Mouse (Mus musculus) CD8-positive naive resting alpha-beta T cell, adult 2 months (primary cell): ENCODE data around the gene Cnnm4.

ENCODE experiments used
- DNase-seq, 2 experiments: peaks; one replicate each; pipeline ENCODE4 v3.0.0; 2022; ENCODE audit warnings: low read depth in 2 of 2, low spot score in 2 of 2

Cnnm4 gene

GRCm38 (mm10) chr1:36540132-36540531 lies 68.7 kb downstream of the Cnnm4 start:
- no peak for DNase-seq

DNA sequence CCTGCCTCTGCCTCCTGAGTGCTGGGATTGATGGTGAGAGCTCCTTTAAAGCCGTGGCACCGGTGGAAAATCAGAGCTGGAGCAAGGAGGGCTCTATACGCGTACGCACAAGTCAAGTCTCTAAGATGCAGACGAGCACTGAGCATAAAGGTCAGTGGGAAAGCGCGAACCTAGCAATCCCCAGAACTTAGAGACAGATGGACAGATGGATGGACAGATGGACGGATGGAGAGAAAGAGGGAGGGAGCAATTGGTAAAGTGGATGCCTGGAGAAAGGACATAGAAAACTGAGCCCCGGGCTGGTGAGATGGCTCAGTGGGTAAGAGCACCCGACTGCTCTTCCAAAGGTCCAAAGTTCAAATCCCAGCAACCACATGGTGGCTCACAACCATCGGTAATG lies 69.4 kb downstream of the Cnnm4 start:
- DNase-seq, result no peak

GRCm38 (mm10) chr1:36541844-36542243 lies 70.4 kb downstream of the Cnnm4 start:
- no peak for DNase-seq

DNA sequence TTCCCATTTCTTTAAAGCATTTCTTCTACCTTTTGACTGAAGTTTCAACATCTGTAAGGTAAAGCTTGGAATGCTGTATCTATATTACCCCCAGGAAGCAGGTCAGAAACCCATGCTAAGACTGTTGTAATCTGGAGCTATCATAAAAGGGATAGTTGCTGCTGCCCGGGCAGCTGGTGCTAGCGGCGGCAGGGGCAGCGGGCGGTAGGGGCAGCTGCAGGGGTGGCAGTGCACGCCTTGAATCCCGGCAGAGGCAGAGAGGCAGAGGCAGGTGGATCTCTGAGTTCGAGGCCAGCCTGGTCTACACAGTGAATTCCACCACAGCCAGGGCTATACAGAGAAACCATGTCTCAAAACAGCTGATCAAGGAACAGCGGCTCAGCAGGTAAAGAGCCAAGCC lies 71.5 kb downstream of the Cnnm4 start:
- DNase-seq, result no peak

- DNase-seq, result no peak
Observed at GRCm38 (mm10) chr1:36545382-36545781, 74.0 kb downstream of the Cnnm4 start.

DNA sequence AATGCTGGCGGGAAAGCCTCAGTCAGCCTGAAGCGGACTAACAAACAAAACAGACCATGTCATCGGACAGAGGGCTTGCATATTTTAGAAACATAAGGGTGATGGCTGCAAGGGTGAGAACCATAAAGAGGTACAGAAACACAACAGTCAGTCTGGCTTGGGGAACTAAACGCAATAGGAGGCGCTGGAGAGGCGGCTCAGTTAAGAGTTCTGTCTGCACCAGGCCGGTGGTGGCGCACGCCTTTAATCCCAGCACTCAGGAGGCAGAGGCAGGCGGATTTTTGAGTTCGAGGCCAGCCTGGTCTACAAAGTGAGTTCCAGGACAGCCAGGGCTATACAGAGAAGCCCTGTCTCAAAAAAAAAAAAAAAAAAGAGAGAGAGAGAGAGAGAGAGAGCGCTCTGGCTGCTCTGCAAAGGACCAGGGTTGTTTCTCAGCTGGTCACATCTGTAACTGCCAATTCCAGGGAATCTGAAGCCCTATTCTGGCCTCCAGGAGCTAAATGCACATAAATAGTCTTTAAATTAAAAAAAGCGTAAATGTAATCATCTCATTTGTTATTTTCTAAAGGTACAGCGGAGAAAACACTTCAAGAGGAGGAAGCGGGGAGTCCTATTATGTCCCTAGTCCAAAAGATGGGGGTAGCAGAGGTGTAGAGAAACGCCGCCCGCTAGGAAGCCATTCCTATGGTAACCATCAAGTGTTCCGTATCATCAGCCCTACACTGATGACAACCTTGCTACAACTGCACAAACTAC lies 74.6 kb downstream of the Cnnm4 start:
- peak in 1 of 2 experiments; percentile 28 for DNase-seq

DNA sequence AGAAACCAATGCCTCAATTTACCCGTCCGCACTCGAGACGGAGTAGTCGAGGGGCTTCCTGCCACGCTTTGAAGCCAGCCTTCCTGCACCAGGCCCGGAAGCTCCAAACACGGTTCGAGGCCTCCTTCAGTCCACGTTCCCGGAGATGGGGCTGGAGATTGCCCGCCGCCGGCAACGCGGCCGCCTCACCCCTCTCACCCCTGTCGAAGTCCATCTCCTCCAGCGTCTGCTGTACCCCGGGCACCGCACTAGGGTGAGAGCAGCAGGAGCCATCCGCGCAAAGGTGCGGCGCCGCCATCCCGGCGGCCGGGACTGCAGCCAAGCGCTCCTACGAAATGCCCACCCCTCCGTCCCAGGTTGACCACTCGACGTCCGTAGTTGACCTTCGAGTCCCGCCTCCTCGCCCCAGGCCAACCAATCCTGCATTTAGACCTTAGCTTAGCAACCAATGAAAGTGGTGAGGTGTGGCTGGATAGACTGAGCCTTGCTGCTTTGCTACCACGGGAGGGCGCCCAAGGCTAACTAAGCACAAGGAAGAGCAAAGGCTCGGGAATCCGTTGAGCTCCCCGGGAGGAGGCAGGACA lies 75.6 kb downstream of the Cnnm4 start, which contains the start of gene Ankrd39:
TSS of gene Ankrd39 (minus strand) at position 558 of the 584 bp plus-strand sequence.
- peak; percentile 91 to 93 for DNase-seq

GRCm38 (mm10) chr1:36547981-36548598 lies 76.7 kb downstream of the Cnnm4 start:
- DNase-seq, result no peak

GRCm38 (mm10) chr1:36548771-36549170 lies 77.4 kb downstream of the Cnnm4 start:
- no peak for DNase-seq

- DNase-seq, result no peak
Observed at GRCm38 (mm10) chr1:36549491-36549890, 78.1 kb downstream of the Cnnm4 start.

GRCm38 (mm10) chr1:36550075-36550863 lies 78.8 kb downstream of the Cnnm4 start:
- DNase-seq, result no peak

GRCm38 (mm10) chr1:36551904-36552303 lies 80.5 kb downstream of the Cnnm4 start:
- DNase-seq, result no peak

DNA sequence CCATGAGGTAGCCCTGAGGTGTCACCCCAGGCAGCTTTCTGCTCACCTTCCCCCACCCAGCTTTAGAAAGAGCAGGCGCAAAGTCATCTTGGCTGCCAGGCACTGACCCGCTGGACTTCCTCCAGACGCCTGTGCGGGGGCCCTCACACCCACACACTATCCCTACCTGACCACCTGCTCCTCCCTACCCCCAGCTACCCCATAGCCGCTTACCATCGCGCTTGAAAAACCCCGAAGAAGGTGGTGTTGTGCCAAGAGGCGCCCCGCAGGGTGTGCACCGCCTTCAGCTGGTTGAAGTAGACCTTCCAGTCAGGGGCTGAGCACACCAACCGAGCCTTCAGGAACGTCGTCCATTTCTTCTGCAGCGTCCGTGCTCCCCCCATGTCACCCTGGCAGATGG lies 81.1 kb downstream of the Cnnm4 start:
- no peak for DNase-seq

GRCm38 (mm10) chr1:36554633-36555399 lies 83.4 kb downstream of the Cnnm4 start:
- DNase-seq, result no peak

GRCm38 (mm10) chr1:36555798-36556395 lies 84.5 kb downstream of the Cnnm4 start:
- no peak for DNase-seq

- DNase-seq, result peak; percentile 76 to 80
Observed at GRCm38 (mm10) chr1:36556553-36557456, 85.4 kb downstream of the Cnnm4 start.

GRCm38 (mm10) chr1:36557457-36558011 lies 86.1 kb downstream of the Cnnm4 start:
- peak in 1 of 2 experiments; percentile 16 for DNase-seq
